ENCODE assay signal across 13 mouse cellular contexts in the genomic region with DNA sequence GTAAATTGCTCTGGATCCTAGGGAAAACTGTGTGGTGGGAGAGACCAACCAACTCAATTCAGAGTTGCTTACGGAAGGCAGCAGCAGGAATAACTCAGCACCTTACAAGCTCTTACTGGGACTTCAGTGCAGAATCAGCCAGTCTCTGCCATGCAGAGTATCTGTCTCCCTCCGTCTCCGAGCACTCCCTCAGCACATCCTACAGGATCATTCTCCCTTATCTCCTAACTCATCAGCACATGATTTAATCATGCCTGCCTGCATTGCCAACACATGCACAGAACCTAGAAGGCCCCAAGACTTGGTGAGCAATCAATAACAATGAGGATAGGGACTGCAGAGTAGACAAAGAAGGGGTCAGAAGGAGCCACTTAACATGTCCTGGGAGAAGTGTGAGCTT. TPM values are rescaled to one million over a fixed set of nuclear protein-coding genes. Genes with fewer than 3 reads are reported as not detected.
A peak's percentile ranks its signal among the peaks of the same experiment; 100 is the strongest.
DNase-seq lines count a peak whose midpoint lies in the region; ATAC-seq and TF ChIP-seq lines count a peak whose summit lies in the region.
"Had no signal": no experiment of that assay in that cellular context is flagged by ENCODE, and none has a peak within 500 bp of the region (broad histone marks: within the 10 kb centered on the region; RNA-seq: fewer than 3 reads in every experiment).

No protein-coding gene starts in this region.

- H3K27me3 ChIP-seq in heart, embryonic 11.5 days (ENCODE audit: control insufficient read depth, insufficient read depth, low read length): no peaks in the 10 kb centered on the region
- H3K27me3 ChIP-seq in lung, embryonic 14.5 days (ENCODE audit: insufficient read depth, low read length): no peaks in the 10 kb centered on the region
- no peaks in the 10 kb centered on the region for H3K27me3 ChIP-seq in lung, postnatal 0 days (replicated peaks; ENCODE audit: insufficient read depth, low read length)
- no peaks in the 10 kb centered on the region for H3K27me3 ChIP-seq in midbrain, embryonic 11.5 days (ENCODE audit: control insufficient read depth, insufficient read depth, low read length)

- peak overlapping the region; percentile 18 for H3K4me3 ChIP-seq in heart, embryonic 11.5 days (ENCODE audit: low read depth, low read length)
- no peak overlapping the region for H3K4me3 ChIP-seq in lung, embryonic 14.5 days (ENCODE audit: low read depth, low read length)
- H3K4me3 ChIP-seq in lung, postnatal 0 days (ENCODE audit: low read depth, low read length): no peak overlapping the region
- no peak overlapping the region for H3K4me3 ChIP-seq in midbrain, embryonic 11.5 days (ENCODE audit: low read depth, low read length)
- H3K4me3 ChIP-seq: liver, embryonic 13.5 days; myocyte had no signal

- WGBS in heart, embryonic 11.5 days (ENCODE audit: insufficient replicate concordance): 59% methylated on average over 3 of the region's 3 CpGs
- WGBS in lung, embryonic 14.5 days: 90% methylated on average over 3 of the region's 3 CpGs
- WGBS in lung, postnatal 0 days: 96% methylated on average over 3 of the region's 3 CpGs
- 83% methylated on average over 3 of the region's 3 CpGs for WGBS in midbrain, embryonic 11.5 days

- no peak for DNase-seq in heart, postnatal 25 days (ENCODE audit: low spot score)
- no peak for DNase-seq in lung, embryonic 14.5 days
- no peak for DNase-seq in lung, postnatal 0 days (ENCODE audit: low spot score)
- DNase-seq in midbrain, embryonic 11.5 days (ENCODE audit: low spot score, missing footprints): no peak
- DNase-seq in frontal cortex, postnatal 10 days (ENCODE audit: low spot score in 2 of 2): no peak
- DNase-seq in thymus, postnatal 4 days: no peak
- DNase-seq in thymus, postnatal 25 days: no peak
- DNase-seq: B cell, adult 2 months; cerebellum, adult 2 months; liver, embryonic 13.5 days had no signal

- H3K36me3 ChIP-seq in heart, embryonic 11.5 days (ENCODE audit: control insufficient read depth, insufficient read depth, low read length): no peaks in the 10 kb centered on the region
- H3K36me3 ChIP-seq in lung, embryonic 14.5 days (ENCODE audit: insufficient read depth): no peaks in the 10 kb centered on the region
- H3K36me3 ChIP-seq in lung, postnatal 0 days (ENCODE audit: insufficient read depth, low read length): no peaks in the 10 kb centered on the region
- H3K36me3 ChIP-seq in midbrain, embryonic 11.5 days (ENCODE audit: control insufficient read depth, insufficient read depth, low read length): no peaks in the 10 kb centered on the region
- H3K36me3 ChIP-seq: G1E; liver, embryonic 13.5 days had no signal

- intact Hi-C loops in heart, postnatal 25 days (cut with DNase I): no loop called here

- H3K4me2 ChIP-seq in heart, embryonic 11.5 days: peak overlapping the region; percentile 55
- peak overlapping the region; percentile 18; the same call in 1 of the 2 replicates for H3K4me2 ChIP-seq in lung, embryonic 14.5 days
- H3K4me2 ChIP-seq in lung, postnatal 0 days (replicated peaks; ENCODE audit: low read depth, low read length): no peak overlapping the region
- peak overlapping the region; percentile 22 for H3K4me2 ChIP-seq in midbrain, embryonic 11.5 days
- H3K4me2 ChIP-seq: liver, embryonic 13.5 days had no signal

- no peaks in the 10 kb centered on the region for H3K9me3 ChIP-seq in heart, embryonic 11.5 days (replicated peaks; ENCODE audit: control insufficient read depth, low read length)
- no peaks in the 10 kb centered on the region for H3K9me3 ChIP-seq in lung, embryonic 14.5 days (ENCODE audit: low read depth, low read length)
- H3K9me3 ChIP-seq in lung, postnatal 0 days (ENCODE audit: low read length): no peaks in the 10 kb centered on the region
- H3K9me3 ChIP-seq in midbrain, embryonic 11.5 days (ENCODE audit: control insufficient read depth, low read length): no peaks in the 10 kb centered on the region
- H3K9me3 ChIP-seq: liver, embryonic 13.5 days had no signal

- H3K27ac ChIP-seq in heart, embryonic 11.5 days (ENCODE audit: low read depth, low read length): 0 out of 2 replicates have a peak overlapping the region, but pooled peaks have one; percentile 16
- no peak overlapping the region for H3K27ac ChIP-seq in lung, embryonic 14.5 days (ENCODE audit: low read depth)
- no peak overlapping the region for H3K27ac ChIP-seq in lung, postnatal 0 days (ENCODE audit: low read length)
- H3K27ac ChIP-seq in midbrain, embryonic 11.5 days (ENCODE audit: low read depth, low read length): no peak overlapping the region
- H3K27ac ChIP-seq: liver, embryonic 13.5 days had no signal

- H3K9ac ChIP-seq in heart, embryonic 11.5 days (ENCODE audit: low read depth, low read length): no peak overlapping the region; the same call in 1 of the 2 replicates
- H3K9ac ChIP-seq in lung, embryonic 14.5 days: no peak overlapping the region
- H3K9ac ChIP-seq in lung, postnatal 0 days (replicated peaks; ENCODE audit: low read depth): no peak overlapping the region
- H3K9ac ChIP-seq in midbrain, embryonic 11.5 days (ENCODE audit: low read length): no peak overlapping the region
- H3K9ac ChIP-seq: liver, embryonic 13.5 days had no signal

- peaks cover 43% of the 10 kb centered on the region for H3K4me1 ChIP-seq in heart, embryonic 11.5 days (ENCODE audit: control insufficient read depth, insufficient read depth, low read length)
- peaks cover 22% of the 10 kb centered on the region for H3K4me1 ChIP-seq in lung, embryonic 14.5 days (ENCODE audit: insufficient read depth)
- H3K4me1 ChIP-seq in lung, postnatal 0 days (ENCODE audit: insufficient read depth, low read depth, low read length): peaks cover 8% of the 10 kb centered on the region; the same call in 1 of the 2 replicates
- H3K4me1 ChIP-seq in midbrain, embryonic 11.5 days (ENCODE audit: control insufficient read depth, insufficient read depth, low read length): peaks cover 23% of the 10 kb centered on the region

- no peak for TF ChIP-seq EP300 in lung, postnatal 0 days (IDR thresholded peaks at IDR 0.05)

- ATAC-seq in heart, embryonic 11.5 days (replicated peaks; ENCODE audit: insufficient number of reproducible peaks, low FRiP score, low TSS enrichment): no peak
- no peak for ATAC-seq in lung, embryonic 14.5 days (ENCODE audit: insufficient read depth)
- ATAC-seq in lung, postnatal 0 days: no peak
- ATAC-seq in midbrain, embryonic 11.5 days (ENCODE audit: low FRiP score): no peak

- TF ChIP-seq CTCF in lung, embryonic 14.5 days (IDR thresholded peaks at IDR 0.05; ENCODE audit: low read depth): no peak
- TF ChIP-seq CTCF in lung, postnatal 0 days (IDR thresholded peaks at IDR 0.05): no peak

RNA-seq across cellular contexts. Expression of a gene that starts 2.6 kb away (rescaled TPM):
- 58.3 and 66.5 TPM in 2 replicates for polyA plus RNA-seq in heart, embryonic 11.5 days (2014; fragmentation: Nextera tagmentation; extraction: Ambion mirVana)
- 10 to 100 TPM; 81.3 to 83.2 TPM for total RNA-seq in heart, postnatal 25 days (2021)
- 27.6 and 28.0 TPM in 2 replicates for polyA plus RNA-seq in lung, embryonic 14.5 days (2014; fragmentation: Nextera tagmentation; extraction: Ambion mirVana)
- 11.8 and 12.0 TPM in 2 replicates for polyA plus RNA-seq in lung, postnatal 0 days (2015; fragmentation: Nextera tagmentation; extraction: Ambion mirVana)
- polyA plus RNA-seq in midbrain, embryonic 11.5 days (2014; fragmentation: Nextera tagmentation; extraction: Ambion mirVana): 51.9 and 52.5 TPM in 2 replicates
- polyA plus RNA-seq: G1E had no signal
